Mouse (Mus musculus): ENCODE measurements around the gene Yme1l1.

Yme1l1 gene

GRCm38 (mm10) chr2:23155777-23156607 lies at the start of gene Yme1l1, which contains the start of gene Mastl:
TSS of gene Yme1l1 (plus strand) at chr2:23156369.
TSS of gene Mastl (minus strand) at chr2:23156024.
- DNase-seq, result peak; percentile 96 to 99

GRCm38 (mm10) chr2:23119573-23119972 lies 36.6 kb upstream of the Yme1l1 start:
- DNase-seq, result no peak

GRCm38 (mm10) chr2:23155199-23155621 lies 959 bp upstream of the Yme1l1 start:
- no peak for DNase-seq

GRCm38 (mm10) chr2:23156608-23157081 lies 476 bp downstream of the Yme1l1 start:
- no peak for DNase-seq

- DNase-seq, result no peak
Measured at GRCm38 (mm10) chr2:23172305-23172704, 16.1 kb downstream of the Yme1l1 start.

- no peak for DNase-seq
Measured at GRCm38 (mm10) chr2:23194366-23194765, 38.2 kb downstream of the Yme1l1 start.

- DNase-seq, result no peak
Measured at GRCm38 (mm10) chr2:23201034-23201433, 44.9 kb downstream of the Yme1l1 start.

GRCm38 (mm10) chr2:23202900-23203670 lies 46.9 kb downstream of the Yme1l1 start:
- DNase-seq, result peak in 1 of 2 experiments; percentile 13

GRCm38 (mm10) chr2:23207070-23207526 lies 50.9 kb downstream of the Yme1l1 start, which contains the start of gene 4931423N10Rik:
TSS of gene 4931423N10Rik (plus strand) at chr2:23207476.
- DNase-seq, result no peak

- DNase-seq, result no peak
Measured at GRCm38 (mm10) chr2:23213661-23214060, 57.5 kb downstream of the Yme1l1 start.

- DNase-seq, result no peak
Measured at GRCm38 (mm10) chr2:23225199-23225598, 69.0 kb downstream of the Yme1l1 start.

GRCm38 (mm10) chr2:23228463-23228862 lies 72.3 kb downstream of the Yme1l1 start:
- no peak for DNase-seq

- DNase-seq, result no peak
Measured at GRCm38 (mm10) chr2:23234065-23234773, 78.0 kb downstream of the Yme1l1 start.
